In genomic region chr1:143716038-143716437, GRCm38 (mm10) we compare ENCODE assay signal across 8 mouse cellular contexts. TPM values are rescaled to one million over a fixed set of nuclear protein-coding genes. Genes with fewer than 3 reads are reported as not detected.
DNase-seq lines count a peak whose midpoint lies in the region; ATAC-seq and TF ChIP-seq lines count a peak whose summit lies in the region.
"Not testable (repeated sequence)": the region's sequence is repeated elsewhere in the genome, so short reads cannot be mapped to it uniquely, and the experiment has no call there.

TSS of gene Glrx2 (plus strand) at chr1:143716338.

- intact Hi-C loops in left cerebral cortex, postnatal 36 days (cut with DNase I) = not testable (repeated sequence)

- not testable (repeated sequence) for H3K9me3 ChIP-seq in CH12.LX (replicated peaks; ENCODE audit: low read length); heart, embryonic 16.5 days (replicated peaks; ENCODE audit: control insufficient read depth, low read length); intestine, postnatal 0 days (ENCODE audit: control insufficient read depth); lung, embryonic 16.5 days (ENCODE audit: control insufficient read depth, low read length); neural tube, embryonic 13.5 days

- H3K9ac ChIP-seq in CH12.LX (ENCODE audit: insufficient read depth, low read depth); heart, embryonic 16.5 days (ENCODE audit: low read length); intestine, postnatal 0 days (ENCODE audit: low read depth, low read length); lung, embryonic 16.5 days (ENCODE audit: low read length); neural tube, embryonic 13.5 days: not testable (repeated sequence)

- not testable (repeated sequence) for H3K36me3 ChIP-seq in CH12.LX (replicated peaks in 1 of 2; ENCODE audit: control insufficient read depth in 1 of 2, insufficient read depth in 1 of 2, low read length in 1 of 2); heart, embryonic 16.5 days (ENCODE audit: control insufficient read depth, insufficient read depth); intestine, postnatal 0 days (ENCODE audit: control insufficient read depth, insufficient read depth); lung, embryonic 16.5 days (ENCODE audit: control insufficient read depth, insufficient read depth, low read length); neural tube, embryonic 13.5 days

- H3K4me3 ChIP-seq in CH12.LX (replicated peaks in 1 of 3; ENCODE audit: low read depth in 2 of 3, low read length in 2 of 3, poor library complexity in 1 of 3); cerebellum, adult 2 months (replicated peaks; ENCODE audit: insufficient read depth, low read depth, low read length); heart, embryonic 16.5 days (ENCODE audit: low read length); intestine, postnatal 0 days (ENCODE audit: low read depth, low read length); lung, embryonic 16.5 days (ENCODE audit: low read length); neural tube, embryonic 13.5 days: not testable (repeated sequence)

- no CpG with 5 or more reads among the region's 2 CpGs for WGBS in cerebellum, adult 2 months
- no CpG with 5 or more reads among the region's 2 CpGs for WGBS in heart, embryonic 16.5 days
- WGBS in intestine, postnatal 0 days = no CpG with 5 or more reads among the region's 2 CpGs
- WGBS in lung, embryonic 16.5 days = no CpG with 5 or more reads among the region's 2 CpGs
- no CpG with 5 or more reads among the region's 2 CpGs for WGBS in neural tube, embryonic 13.5 days

- not testable (repeated sequence) for TF ChIP-seq CTCF in CH12.LX (conservative IDR thresholded peaks at IDR 0.05 in 1 of 2, IDR thresholded peaks at IDR 0.05 in 1 of 2; ENCODE audit: low read depth in 2 of 2, low read length in 2 of 2); cerebellum, adult 2 months (IDR thresholded peaks at IDR 0.05; ENCODE audit: borderline replicate concordance, insufficient read depth, low read depth, low read length); intestine, postnatal 0 days (IDR thresholded peaks at IDR 0.05; ENCODE audit: low read depth)

- ATAC-seq in heart, embryonic 16.5 days (replicated peaks; ENCODE audit: extremely low read depth, insufficient read depth, low FRiP score); intestine, postnatal 0 days; lung, embryonic 16.5 days (ENCODE audit: low read depth); neural tube, embryonic 13.5 days (ENCODE audit: low read depth): not testable (repeated sequence)

- H3K79me2 ChIP-seq in CH12.LX (replicated peaks; ENCODE audit: control insufficient read depth, extremely low read depth, insufficient read depth, poor library complexity, severe bottlenecking) = not testable (repeated sequence)

- not testable (repeated sequence) for H3K27me3 ChIP-seq in CH12.LX (replicated peaks); cerebellum, adult 2 months (ENCODE audit: control insufficient read depth, insufficient read depth, low read length); heart, embryonic 16.5 days (ENCODE audit: control insufficient read depth, insufficient read depth, low read length); intestine, postnatal 0 days (replicated peaks; ENCODE audit: control insufficient read depth, insufficient read depth, low read length); lung, embryonic 16.5 days (ENCODE audit: control insufficient read depth, insufficient read depth, low read depth, low read length); neural tube, embryonic 13.5 days

- DNase-seq in CH12.LX (ENCODE audit: extremely low read depth); cerebellum, adult 2 months; gastrocnemius, adult 18-20 months (ENCODE audit: low spot score); left cerebral cortex, postnatal 36 days (ENCODE audit: low spot score in 2 of 2): not testable (repeated sequence)

- not testable (repeated sequence) for TF ChIP-seq POLR2A in CH12.LX (IDR thresholded peaks at IDR 0.05; ENCODE audit: low read depth, low read length); cerebellum, adult 2 months (IDR thresholded peaks at IDR 0.05; ENCODE audit: borderline replicate concordance, insufficient read depth, low read length)

- H3K4me1 ChIP-seq in CH12.LX (ENCODE audit: control insufficient read depth in 1 of 2, insufficient read depth in 2 of 2); cerebellum, adult 2 months (ENCODE audit: control insufficient read depth, insufficient read depth, low read length); heart, embryonic 16.5 days (ENCODE audit: control insufficient read depth, insufficient read depth, low read length); intestine, postnatal 0 days (replicated peaks; ENCODE audit: control insufficient read depth, insufficient read depth, low read length); lung, embryonic 16.5 days (replicated peaks; ENCODE audit: control insufficient read depth, insufficient read depth, low read length); neural tube, embryonic 13.5 days (replicated peaks): not testable (repeated sequence)

- dilution Hi-C loops in CH12.LX (cut with MboI; ENCODE audit: extremely low pct_ligation_motif_present, extremely low pct_unique_long_range_greater_than_20kb, low sequenced_read_pairs) = not testable (repeated sequence)

- in situ Hi-C loops in CH12.LX (cut with MboI; ENCODE audit: low pct_ligation_motif_present, low pct_unique_long_range_greater_than_20kb, low sequenced_read_pairs) = not testable (repeated sequence)

- not testable (repeated sequence) for TF ChIP-seq EP300 in CH12.LX (IDR thresholded peaks at IDR 0.05; ENCODE audit: low read length)

- TF ChIP-seq RAD21 in CH12.LX (IDR thresholded peaks at IDR 0.05; ENCODE audit: low read depth, low read length) = not testable (repeated sequence)

- H3K27ac ChIP-seq in CH12.LX (ENCODE audit: insufficient read depth, low read depth); cerebellum, adult 2 months (ENCODE audit: insufficient read depth, low read length); heart, embryonic 16.5 days (ENCODE audit: low read length); intestine, postnatal 0 days (ENCODE audit: low read depth, low read length); lung, embryonic 16.5 days (ENCODE audit: low read length); neural tube, embryonic 13.5 days (replicated peaks): not testable (repeated sequence)

- not testable (repeated sequence) for H3K4me2 ChIP-seq in CH12.LX (ENCODE audit: insufficient read depth, low read depth, poor library complexity, severe bottlenecking); heart, embryonic 16.5 days (ENCODE audit: low read depth, low read length); intestine, postnatal 0 days (replicated peaks; ENCODE audit: low read depth); lung, embryonic 16.5 days (ENCODE audit: low read depth, low read length); neural tube, embryonic 13.5 days

RNA-seq across cellular contexts. Expression of gene Glrx2, which starts in this region (rescaled TPM):
- total RNA-seq in CH12.LX (2012; rRNA removed) (31.6 and 32.9 TPM in 2 replicates), CH12.LX (2014; rRNA removed) (28.0 and 30.3 TPM in 2 replicates)
- polyA plus RNA-seq in CH12.LX (2012; ENCODE audit: insufficient read length, low read depth) = 51.4 and 63.6 TPM in 2 replicates
- polyA plus RNA-seq in cerebellum, adult 2 months (2012; rRNA removed) = 81.6 and 82.1 TPM in 2 replicates
- total RNA-seq in gastrocnemius, adult 18-20 months (2021) = 10 to 100 TPM; 69.4 to 77.9 TPM
- polyA plus RNA-seq in heart, embryonic 16.5 days (2015; fragmentation: Nextera tagmentation; extraction: Ambion mirVana) = 80.8 and 82.3 TPM in 2 replicates
- 103 and 104 TPM in 2 replicates for polyA plus RNA-seq in intestine, postnatal 0 days (2015; fragmentation: Nextera tagmentation; extraction: Ambion mirVana)
- 100 to 1,000 TPM; 106 TPM for total RNA-seq in left cerebral cortex, postnatal 36 days (2021)
- 74.1 and 88.8 TPM in 2 replicates for polyA plus RNA-seq in lung, embryonic 16.5 days (2015; fragmentation: Nextera tagmentation; extraction: Ambion mirVana)
- polyA plus RNA-seq in neural tube, embryonic 13.5 days (2015; fragmentation: Nextera tagmentation; extraction: Ambion mirVana) = 150 and 151 TPM in 2 replicates
